Mouse (Mus musculus) olfactory bulb, adult 2 months (tissue): ENCODE measurements around the gene Tatdn3.
"Not testable (repeated sequence)": the region's sequence is repeated elsewhere in the genome, so short reads cannot be mapped to it uniquely, and the experiment has no call there.

ENCODE experiments used
- CTCF ChIP-seq: fragments of 200-500 bp; IDR thresholded peaks from 2 replicates; pipeline ENCODE4 v1.5.1; 2012; ENCODE audit warnings: low read depth, mild to moderate bottlenecking, low read length, moderate library complexity; ENCODE audit not compliant: insufficient read depth
- POLR2A ChIP-seq: fragments of 200-500 bp; IDR thresholded peaks from 2 replicates; pipeline ENCODE4 v1.6.1; 2012; ENCODE audit warnings: mild to moderate bottlenecking, low read depth, low read length, moderate library complexity; ENCODE audit not compliant: insufficient read depth

DNA sequence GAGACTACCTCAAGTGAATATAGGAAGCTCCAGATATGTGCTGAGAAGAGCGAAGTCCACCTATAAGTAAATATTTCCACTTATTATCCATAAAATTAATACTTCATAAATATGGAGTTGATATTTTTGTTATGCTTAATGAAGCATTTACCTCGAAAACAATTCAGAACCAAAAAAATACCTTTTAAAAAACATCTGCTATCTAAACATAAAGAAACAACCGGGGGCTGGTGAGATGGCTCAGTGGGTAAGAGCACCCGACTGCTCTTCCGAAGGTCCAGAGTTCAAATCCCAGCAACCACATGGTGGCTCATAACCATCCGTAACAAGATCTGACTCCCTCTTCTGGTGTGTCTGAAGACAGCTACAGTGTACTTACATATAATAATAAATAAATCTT, 38.9 kb downstream of the Tatdn3 start:
- not testable (repeated sequence) for TF ChIP-seq POLR2A, CTCF
